Mouse (Mus musculus): ENCODE measurements around the gene Bcl10.
"Not testable (repeated sequence)": the region's sequence is repeated elsewhere in the genome, so short reads cannot be mapped to it uniquely, and the experiment has no call there.

Gene Bcl10

DNA sequence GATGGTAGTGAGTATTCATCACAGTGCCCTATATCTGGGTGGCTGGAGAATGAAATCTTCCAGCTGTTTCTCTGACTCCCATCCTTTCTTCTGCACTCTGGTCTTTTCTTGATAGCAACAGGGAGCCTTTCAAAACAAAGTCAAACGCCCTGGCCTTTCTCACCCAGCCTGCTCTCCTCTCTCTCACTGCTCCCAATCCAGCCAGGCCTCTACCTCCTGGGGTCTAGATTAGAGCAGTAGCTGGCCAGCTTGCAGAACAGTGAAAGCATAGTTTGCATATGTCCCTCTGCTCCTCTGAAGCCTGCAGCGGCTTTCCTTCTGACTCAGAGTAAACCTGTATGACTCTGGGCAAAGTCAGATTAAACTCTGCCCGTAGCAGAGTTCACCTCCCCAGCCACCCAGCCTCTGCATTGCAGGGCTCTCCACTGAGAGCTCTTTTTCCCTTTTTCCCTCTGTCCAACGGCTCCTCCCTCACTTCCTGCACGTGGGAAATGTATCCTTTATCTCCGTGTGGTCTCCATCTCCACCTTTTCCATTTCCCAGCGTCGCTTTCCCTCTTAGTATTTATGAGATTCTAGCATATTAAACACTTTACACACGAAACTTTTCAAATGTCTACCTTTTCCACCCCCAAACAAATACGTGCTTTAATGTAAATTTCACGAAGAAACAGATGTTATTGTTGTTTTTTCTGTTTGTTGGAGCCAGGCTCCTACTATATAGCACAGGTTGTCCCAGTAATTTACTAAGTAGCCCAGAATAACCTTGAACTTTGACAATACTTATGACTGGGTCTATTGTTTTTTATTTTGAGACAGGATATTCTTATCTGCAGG lies at the start of gene Bcl10:
Gene Bcl10, plus strand, starts transcription at position 786 of the 836 bp plus-strand sequence.
- no peak for DNase-seq (ENCODE audit: low spot score)

DNA sequence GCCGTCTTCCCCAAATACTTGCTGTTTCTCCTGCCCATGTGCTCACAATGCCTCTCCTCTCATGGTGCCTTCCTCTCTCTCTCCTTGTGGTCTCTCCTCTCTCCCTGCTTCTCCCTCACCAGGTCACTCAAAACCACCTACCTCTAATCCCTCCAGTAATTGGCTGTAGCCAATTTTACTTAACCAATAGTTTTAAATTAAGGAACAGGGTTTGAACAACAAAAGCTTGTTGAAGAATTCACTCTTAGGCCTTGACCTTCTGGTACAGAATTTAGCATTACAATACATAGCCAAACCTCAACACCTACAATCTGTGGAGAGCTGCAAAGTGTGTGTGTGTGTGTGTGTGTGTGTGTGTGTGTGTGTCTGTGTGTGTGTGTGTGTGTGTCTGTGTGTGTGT lies 49.3 kb upstream of the Bcl10 start:
- no peak for DNase-seq (ENCODE audit: low spot score)

DNA sequence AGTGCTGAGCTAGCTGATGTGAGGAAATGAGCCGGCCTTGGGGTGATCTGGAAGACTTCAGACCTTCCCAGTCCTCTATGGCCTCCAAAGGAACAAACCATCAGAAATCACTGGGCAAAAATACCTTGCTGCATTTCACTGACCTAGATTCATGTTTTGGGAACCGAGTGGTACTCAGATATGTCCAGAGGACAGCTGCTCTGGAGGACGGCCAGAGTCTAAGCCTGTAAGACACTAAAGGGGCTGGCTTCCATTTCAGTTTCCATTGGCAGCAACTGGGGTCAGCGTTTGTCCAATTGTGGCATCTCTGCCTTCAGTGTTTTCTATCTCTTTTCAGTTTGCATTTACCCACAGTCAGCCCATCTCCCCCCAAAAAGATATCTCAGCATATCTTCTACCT lies 48.5 kb upstream of the Bcl10 start:
- DNase-seq (ENCODE audit: low spot score): no peak

DNA sequence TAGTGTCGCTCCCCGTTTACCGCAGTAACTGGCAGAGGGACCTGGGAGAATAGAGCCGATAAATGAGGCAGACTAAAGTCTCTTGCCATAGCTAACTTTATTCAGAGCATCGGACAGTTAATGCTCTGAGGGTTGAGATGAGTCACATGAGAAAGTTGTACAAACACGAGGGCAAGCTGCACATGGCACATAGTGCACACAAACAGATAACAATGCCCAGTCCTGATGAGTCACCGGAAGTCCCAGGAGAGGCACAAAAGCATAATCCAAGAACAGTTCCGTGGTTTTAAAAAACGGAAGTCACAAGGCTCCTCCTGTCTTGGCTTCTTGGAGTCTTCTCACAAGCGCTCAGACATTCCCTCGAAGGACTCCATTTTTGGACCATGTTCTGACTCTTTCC lies 46.5 kb upstream of the Bcl10 start:
- DNase-seq (ENCODE audit: low spot score): peak; percentile 76

DNA sequence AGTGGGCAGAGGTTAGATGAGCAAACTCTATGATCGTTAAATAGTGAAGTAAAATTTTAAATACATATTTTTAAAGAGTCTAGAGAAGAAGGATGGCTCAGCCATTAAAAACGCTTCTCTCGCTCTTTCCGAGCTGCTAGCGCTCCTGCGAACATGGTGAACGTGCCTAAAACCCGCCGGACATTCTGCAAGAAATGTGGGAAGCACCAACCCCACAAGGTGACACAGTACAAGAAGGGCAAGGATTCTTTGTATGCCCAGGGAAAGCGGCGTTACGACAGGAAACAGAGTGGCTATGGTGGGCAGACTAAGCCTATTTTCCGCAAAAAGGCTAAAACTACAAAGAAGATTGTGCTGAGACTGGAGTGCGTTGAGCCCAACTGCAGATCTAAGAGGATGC lies 43.7 kb upstream of the Bcl10 start:
- DNase-seq (ENCODE audit: low spot score): not testable (repeated sequence)

DNA sequence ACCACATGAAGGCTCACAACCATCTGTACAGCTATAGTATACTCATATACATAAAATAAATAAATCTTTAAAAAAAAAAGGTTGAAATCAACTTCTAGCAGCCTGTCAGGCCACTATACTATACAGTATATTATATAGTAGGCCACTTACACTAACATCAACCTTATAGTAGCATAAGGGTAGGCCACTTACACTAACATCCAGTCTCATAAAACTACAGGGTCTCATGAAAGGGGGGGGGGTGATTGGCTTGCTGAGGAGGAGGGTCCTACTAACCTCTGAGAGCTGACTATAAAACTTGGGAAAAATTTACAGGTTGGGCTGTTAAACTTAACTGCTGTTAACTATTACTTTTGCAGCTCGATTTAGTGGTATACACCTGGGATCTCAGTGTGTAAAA lies 42.3 kb upstream of the Bcl10 start:
- DNase-seq (ENCODE audit: low spot score): no peak

GRCm38 (mm10) chr3:145882076-145882874 lies 40.3 kb upstream of the Bcl10 start:
- DNase-seq (ENCODE audit: low spot score): no peak

GRCm38 (mm10) chr3:145883233-145883632 lies 39.4 kb upstream of the Bcl10 start:
- DNase-seq (ENCODE audit: low spot score): no peak

- peak; percentile 58 for DNase-seq (ENCODE audit: low spot score)
These were observed 37.2 kb upstream of the Bcl10 start for GRCm38 (mm10) chr3:145885376-145885775.

GRCm38 (mm10) chr3:145885851-145886464 lies 36.6 kb upstream of the Bcl10 start:
- peak; percentile 43 for DNase-seq (ENCODE audit: low spot score)

DNA sequence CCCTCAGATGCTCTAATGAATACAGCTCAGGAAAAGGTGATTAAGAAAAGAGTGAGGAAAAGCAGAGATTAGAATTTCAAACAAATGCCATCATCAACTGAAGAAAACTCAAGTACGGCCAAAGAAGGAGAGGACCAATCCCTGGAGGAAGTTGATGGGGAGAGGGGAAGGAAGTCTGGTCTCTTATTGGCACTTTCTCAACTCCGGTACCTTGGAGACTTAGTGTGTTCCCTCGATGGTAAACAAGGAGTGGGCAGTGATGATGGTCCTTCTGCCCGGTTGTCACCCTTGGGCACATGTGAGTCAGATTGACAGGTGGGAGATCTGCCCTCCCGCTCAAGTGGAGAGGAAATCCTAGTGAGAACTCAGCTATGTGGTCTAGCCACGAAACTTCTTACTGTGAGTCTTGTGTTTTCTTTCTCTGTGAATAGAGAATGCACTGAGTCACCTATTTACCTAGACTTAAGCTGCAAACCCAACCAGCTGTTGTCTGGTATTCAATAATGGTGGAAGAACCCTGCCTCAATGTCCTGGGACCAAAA lies 35.1 kb upstream of the Bcl10 start:
- no peak for DNase-seq (ENCODE audit: low spot score)

- no peak for DNase-seq (ENCODE audit: low spot score)
These were observed 32.1 kb upstream of the Bcl10 start for GRCm38 (mm10) chr3:145890346-145891132.

DNA sequence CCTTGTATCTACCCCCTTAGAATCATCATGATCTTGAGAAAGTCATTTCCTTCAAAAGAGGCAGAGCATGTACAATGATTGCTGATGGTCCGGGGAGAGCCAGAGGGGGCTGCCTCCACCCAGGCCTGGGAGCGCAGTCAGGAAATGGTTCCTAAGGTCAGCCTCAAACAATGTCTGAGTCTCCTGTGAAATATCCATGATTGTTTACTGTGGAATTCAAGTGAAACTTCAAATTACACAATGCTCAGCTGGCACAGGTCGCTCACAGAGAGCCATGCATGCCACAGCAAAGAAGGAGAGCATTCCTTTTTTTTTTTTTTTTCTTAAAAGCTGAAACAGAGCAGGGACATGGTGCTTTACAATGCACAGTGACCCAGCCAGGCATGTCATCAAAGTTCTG lies 30.2 kb upstream of the Bcl10 start:
- DNase-seq (ENCODE audit: low spot score): peak; percentile 67

GRCm38 (mm10) chr3:145894131-145894530 lies 28.5 kb upstream of the Bcl10 start:
- no peak for DNase-seq (ENCODE audit: low spot score)

- DNase-seq (ENCODE audit: low spot score): no peak
These were observed 24.9 kb upstream of the Bcl10 start for GRCm38 (mm10) chr3:145897749-145898148.

GRCm38 (mm10) chr3:145899832-145900231 lies 22.8 kb upstream of the Bcl10 start:
- DNase-seq (ENCODE audit: low spot score): peak; percentile 37

DNA sequence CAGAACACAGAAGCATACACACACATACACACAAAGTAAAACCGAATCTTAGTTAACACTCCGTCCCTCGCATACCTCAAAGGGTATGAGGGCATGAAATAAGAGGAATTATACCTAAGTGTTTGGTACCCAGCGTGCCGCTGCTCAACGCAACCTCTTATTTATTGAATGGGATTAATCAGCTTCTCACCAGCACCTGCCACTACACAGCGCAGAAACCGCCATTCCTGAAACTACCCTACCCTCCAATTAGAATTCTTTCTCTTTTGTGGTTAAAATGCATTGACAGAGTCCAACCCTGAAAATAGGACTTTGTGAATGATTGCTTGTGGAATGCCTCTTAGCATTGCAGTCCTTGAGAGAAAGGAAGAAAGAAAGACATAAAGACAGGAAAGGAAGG lies 19.1 kb upstream of the Bcl10 start:
- DNase-seq (ENCODE audit: low spot score): no peak

- peak; percentile 85 for DNase-seq (ENCODE audit: low spot score)
These were observed 17.5 kb upstream of the Bcl10 start for GRCm38 (mm10) chr3:145904850-145905776.

DNA sequence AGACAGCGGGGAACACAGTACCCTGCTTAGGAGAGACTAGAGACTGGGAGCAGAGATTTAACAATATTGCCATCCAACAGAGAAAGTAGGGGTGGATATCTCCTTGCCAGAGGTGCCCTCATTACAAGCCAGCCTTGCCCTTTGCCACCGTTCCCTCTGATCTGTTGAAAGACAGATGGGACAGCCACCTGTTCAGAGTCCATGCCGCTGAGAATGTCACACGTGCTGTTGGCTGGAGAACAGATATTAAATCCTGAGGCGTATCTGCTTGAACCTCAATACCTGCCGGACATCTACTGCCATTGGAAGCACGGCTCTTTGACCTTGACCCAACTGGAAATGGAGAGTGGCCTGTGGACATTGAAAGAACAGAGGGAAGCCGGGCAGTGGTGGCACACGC lies 16.0 kb upstream of the Bcl10 start:
- DNase-seq (ENCODE audit: low spot score): no peak

DNA sequence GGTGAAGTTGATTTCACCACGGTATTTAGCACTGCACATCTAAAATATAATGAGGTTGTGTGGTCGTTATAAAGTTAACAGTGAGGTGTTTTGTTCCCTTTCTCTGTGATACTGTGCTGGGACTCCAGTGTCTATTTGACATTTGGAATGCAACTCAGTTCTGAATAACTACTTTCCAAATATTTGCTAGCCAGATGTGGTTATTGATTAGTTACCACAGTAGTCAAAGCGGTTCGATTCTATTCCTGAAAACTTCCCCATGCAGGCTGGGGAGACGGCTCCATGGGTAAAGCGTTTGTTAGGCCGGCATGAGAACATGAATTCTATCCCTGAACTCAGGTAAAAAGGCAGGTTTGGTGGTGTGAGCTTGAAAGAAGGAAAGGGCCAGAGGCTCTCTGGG lies 10.1 kb upstream of the Bcl10 start:
- no peak for DNase-seq (ENCODE audit: low spot score)

- no peak for DNase-seq (ENCODE audit: low spot score)
These were observed 9.3 kb upstream of the Bcl10 start for GRCm38 (mm10) chr3:145913263-145913662.
